Mouse (Mus musculus): ENCODE measurements around the gene Tln2.

The Tln2 gene

GRCm38 (mm10) chr9:67218001-67218400 lies 341.5 kb downstream of the Tln2 start:
- in situ Hi-C loops (cut with MboI; ENCODE audit: low sequenced_read_pairs) = no loop called here

DNA sequence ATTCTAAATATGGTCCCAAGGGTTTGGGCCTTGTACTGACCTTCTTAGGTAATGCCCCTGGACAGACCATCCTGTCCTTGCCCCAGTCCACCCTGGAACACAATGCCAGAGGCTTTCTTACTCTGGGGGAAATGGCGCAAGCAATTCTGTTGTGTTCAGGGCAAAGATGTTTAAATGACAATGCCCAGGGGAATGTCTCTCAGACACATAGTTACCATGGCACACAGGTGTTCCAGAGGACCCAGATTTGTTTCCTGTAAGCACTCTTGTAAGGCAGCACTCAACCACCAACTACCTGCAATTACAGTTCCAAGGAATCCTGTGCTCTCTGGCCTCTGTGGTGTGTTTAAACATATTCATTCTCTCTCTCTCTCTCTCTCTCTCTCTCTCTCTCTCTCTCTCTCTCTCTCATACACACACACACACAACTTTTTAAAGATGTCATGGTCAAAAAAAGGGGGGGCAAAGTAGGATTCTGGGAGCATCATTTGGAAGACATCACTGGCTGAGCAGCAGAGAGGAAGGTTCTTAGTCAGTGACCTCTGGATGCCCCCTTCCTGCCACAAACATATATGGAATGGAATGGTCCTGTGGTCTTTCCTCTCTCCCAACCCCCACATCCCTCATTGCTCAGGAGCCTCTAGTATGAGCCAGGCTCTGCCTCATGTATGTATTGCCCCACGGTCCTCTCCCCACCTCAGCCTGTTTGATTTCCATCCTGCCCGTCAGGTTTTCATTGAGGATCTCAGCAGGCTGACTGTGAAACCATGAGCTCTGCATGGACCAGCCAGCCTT lies 345.1 kb downstream of the Tln2 start:
- in situ Hi-C loops (cut with MboI; ENCODE audit: low sequenced_read_pairs) = no loop called here

GRCm38 (mm10) chr9:67213275-67213674 lies 346.2 kb downstream of the Tln2 start:
- in situ Hi-C loops (cut with MboI; ENCODE audit: low sequenced_read_pairs) = no loop called here

- in situ Hi-C loops (cut with MboI; ENCODE audit: low sequenced_read_pairs) = no loop called here
Observed at GRCm38 (mm10) chr9:67211220-67211619, 348.3 kb downstream of the Tln2 start.

- in situ Hi-C loops (cut with MboI; ENCODE audit: low sequenced_read_pairs) = no loop called here
Observed at GRCm38 (mm10) chr9:67209451-67209850, 350.1 kb downstream of the Tln2 start.

DNA sequence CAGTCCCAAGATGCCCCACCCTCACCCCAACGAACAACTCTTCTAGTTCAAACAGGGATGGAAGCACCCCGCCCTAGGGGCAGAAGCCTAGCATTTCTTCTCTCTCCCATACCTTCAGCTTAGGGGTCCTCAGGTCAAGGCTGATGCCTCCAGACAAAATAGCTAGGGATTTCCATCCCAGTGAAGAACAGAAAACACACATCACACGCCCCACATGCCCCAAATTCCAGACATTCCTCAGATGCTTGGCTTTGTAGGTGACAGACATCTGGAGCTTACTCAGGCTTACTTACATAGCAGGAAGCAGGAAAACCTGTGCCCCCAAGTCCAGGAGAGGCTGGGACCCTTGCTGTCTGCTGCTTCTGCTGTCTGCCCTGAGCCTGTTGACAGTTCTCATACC lies 351.1 kb downstream of the Tln2 start:
- in situ Hi-C loops (cut with MboI; ENCODE audit: low sequenced_read_pairs) = no loop called here

- in situ Hi-C loops (cut with MboI; ENCODE audit: low sequenced_read_pairs) = no loop called here
Observed at GRCm38 (mm10) chr9:67205175-67205574, 354.3 kb downstream of the Tln2 start.

DNA sequence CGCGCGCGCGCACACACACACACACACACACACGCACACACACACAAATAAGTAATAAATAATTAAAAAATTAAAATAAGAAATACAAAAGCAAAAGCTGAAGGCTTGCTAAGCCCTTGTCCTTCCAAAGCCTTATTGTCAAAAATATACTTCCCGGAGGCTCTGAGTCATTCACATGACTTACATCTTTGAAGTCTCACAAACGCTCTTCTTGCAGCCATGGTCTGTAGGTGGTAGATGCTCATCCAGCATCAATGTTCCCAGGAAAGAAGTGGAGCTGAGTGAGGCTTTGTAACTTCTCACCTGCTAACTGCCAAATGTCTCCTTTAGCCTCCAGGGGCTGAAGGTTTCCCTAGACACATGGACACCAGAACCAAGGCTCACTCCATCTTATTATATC lies 362.9 kb downstream of the Tln2 start:
- in situ Hi-C loops (cut with MboI; ENCODE audit: low sequenced_read_pairs) = no loop called here

- in situ Hi-C loops (cut with MboI; ENCODE audit: low sequenced_read_pairs) = no loop called here
Observed at GRCm38 (mm10) chr9:67195306-67195705, 364.2 kb downstream of the Tln2 start.

GRCm38 (mm10) chr9:67191488-67192331 lies 367.8 kb downstream of the Tln2 start:
- in situ Hi-C loops (cut with MboI; ENCODE audit: low sequenced_read_pairs) = no loop called here

DNA sequence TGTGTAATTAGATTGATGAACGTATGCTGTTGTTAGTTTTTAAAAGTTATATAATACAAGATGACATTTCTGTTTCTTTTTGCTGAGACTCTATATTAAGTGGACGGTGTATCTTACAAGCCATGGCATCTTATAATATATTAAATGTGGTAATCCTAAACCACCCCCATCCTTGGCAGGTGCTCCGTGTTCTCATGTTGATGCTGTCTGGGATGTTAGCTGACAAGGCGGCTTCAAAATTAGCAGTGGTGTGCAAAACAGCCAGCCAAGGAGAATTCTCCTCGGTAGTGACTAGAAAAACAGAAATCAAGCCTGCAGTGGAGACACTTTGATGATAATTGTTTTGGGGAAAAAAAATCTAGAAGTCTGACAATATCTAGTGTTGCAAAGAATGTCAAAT lies 371.8 kb downstream of the Tln2 start:
- in situ Hi-C loops (cut with MboI; ENCODE audit: low sequenced_read_pairs) = no loop called here

DNA sequence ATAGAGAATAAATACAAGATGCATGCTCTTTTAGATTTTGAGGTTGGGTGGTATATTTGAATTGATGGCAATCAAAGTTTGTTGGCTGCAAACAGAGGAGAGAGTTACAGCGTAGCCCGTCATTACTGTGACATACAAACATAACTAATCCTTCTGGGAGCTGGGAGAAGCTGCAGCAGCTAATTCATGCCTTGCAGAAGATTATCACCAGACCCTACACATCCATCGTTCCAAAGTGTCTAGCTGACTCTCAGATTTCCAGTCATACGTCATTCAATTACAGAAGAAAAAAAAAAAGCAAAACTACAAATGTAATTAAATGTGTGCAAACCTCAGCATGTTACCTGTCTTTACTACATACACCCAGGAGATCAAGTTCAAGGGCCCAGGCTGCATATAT lies 372.3 kb downstream of the Tln2 start:
- in situ Hi-C loops (cut with MboI; ENCODE audit: low sequenced_read_pairs) = no loop called here

- in situ Hi-C loops (cut with MboI; ENCODE audit: low sequenced_read_pairs) = no loop called here
Observed at GRCm38 (mm10) chr9:67184556-67184955, 374.9 kb downstream of the Tln2 start.

DNA sequence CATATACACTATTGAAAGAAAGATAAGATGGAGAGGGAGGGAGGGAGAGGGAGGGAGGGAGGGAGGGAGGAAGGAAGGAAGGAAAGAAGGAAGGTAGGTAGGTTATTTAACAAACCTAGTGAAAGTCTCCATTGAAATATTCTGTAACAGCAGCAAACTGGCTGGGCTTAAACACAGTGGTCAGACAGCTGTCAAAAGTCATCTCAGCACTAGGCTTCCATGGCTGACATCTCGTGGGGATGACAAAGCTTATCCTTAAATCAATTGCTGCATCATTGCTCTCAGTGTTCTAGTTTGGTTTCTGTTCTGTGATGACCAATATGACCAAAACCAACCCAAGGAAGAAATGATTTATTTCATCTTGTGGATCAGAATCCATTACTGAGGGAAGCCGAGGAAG lies 376.0 kb downstream of the Tln2 start:
- in situ Hi-C loops (cut with MboI; ENCODE audit: low sequenced_read_pairs) = no loop called here

DNA sequence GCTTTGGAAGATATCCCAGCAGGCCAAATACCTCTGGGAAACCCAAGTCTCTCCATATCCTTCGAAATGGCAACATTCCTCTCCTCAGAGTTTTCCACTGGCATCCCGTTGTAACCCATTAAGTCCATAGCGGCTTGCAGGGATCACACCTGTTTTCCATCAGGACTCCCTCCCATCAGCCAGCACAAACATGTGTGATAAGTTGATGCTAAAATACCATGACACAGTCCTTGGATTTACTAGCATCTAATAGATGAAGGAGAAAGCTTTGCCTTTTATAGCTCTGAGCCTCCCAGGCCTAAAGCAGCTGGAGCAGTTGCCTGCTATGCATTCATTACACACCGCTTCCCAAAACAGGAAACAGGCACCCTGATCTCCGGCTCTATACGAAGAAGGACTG lies 377.5 kb downstream of the Tln2 start:
- in situ Hi-C loops (cut with MboI; ENCODE audit: low sequenced_read_pairs) = no loop called here

DNA sequence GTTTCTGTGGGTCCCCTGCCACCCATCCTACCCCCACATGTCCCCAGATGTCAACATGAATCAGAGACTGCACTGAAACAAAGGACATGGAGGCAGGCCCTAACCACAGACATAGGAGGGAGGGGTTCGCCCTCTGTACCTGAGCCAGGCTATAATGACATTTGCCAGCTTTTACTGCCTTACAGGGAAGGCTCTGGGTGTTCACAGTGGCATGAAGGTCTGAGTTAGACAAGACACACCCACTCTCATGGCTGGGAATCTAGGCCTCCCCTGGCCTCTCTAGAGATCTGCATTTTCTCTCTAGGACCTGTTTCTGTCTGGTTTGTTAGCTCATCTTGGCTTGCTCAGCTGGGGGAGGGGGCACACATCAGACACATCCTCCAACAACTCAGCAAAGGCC lies 380.8 kb downstream of the Tln2 start:
- in situ Hi-C loops (cut with MboI; ENCODE audit: low sequenced_read_pairs) = no loop called here

DNA sequence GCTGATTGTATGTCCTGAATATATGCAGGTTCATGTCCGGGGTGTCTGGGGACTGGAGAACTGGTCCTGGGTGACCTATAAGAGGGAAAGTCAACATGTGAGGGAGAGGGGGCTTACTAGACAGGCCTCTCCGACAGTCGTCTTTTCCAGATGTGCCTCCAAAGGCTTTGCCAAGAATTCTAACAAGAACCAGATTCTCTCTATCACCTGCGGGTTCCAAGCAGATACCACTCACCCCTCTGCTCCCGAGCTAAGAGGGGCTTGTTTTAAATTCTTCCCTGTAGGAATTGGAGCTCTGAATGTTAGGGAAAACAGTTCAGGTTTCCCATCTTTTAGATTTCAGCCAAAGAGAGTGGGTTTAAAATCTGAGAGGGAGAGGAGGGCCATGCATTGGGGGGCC lies 381.3 kb downstream of the Tln2 start:
- in situ Hi-C loops (cut with MboI; ENCODE audit: low sequenced_read_pairs) = no loop called here

DNA sequence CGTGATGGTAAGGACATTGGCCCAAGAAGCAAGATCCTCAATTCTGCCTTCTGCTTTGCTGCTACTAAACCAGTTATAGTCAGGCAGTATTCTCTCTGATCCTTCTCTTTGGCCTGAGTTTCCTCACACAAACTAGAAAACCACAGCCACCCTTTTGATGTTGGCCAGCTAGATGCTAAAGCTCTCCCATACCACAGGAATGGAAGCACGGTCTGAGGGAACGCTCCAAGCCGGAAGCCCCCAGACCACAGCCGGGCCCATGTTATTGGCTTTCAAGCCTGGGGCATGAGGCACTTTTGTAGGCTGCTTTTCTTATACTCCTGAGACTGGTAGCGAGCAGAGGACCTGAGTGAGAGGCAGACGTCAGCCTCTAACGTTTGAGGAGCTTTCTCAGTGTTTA lies 383.4 kb downstream of the Tln2 start:
- in situ Hi-C loops (cut with MboI; ENCODE audit: low sequenced_read_pairs) = no loop called here

- in situ Hi-C loops (cut with MboI; ENCODE audit: low sequenced_read_pairs) = no loop called here
Observed at GRCm38 (mm10) chr9:67173816-67174215, 385.7 kb downstream of the Tln2 start.

DNA sequence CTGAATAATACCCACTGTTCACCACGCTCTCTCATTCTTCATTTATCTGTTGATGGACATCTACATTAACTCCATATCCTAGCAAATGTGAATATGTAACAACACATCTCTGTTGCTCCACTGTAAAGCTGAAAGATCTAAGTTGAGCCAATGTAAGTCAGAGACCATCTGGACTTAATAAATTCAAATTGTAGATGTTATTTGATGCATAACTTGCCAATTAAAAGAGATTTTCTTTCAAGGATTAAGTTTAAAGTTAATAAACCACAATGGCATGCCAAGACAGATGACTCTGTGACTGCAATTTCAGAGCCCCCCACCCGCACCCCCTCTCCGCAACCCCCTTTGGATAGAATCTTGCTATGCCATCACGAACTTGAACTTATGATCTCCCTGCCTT lies 386.3 kb downstream of the Tln2 start:
- in situ Hi-C loops (cut with MboI; ENCODE audit: low sequenced_read_pairs) = no loop called here

DNA sequence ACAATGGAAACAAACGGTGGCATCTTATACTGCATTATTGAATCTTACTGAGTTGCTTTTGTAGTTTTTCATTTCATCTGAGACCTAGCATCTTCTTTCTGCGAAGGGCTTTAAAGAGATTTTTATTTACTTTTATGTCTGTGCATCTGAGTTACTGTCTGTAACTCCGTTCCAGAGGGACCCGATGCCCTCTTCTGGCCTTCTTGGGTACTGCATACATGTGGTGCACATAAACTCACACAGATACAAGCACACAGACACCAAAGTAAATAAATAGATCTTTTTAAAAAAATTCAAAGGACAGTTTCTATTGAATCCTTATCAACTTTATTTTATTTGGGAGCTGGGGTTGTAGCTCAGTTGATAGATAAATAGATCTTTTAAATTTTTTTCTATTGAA lies 388.1 kb downstream of the Tln2 start:
- in situ Hi-C loops (cut with MboI; ENCODE audit: low sequenced_read_pairs) = no loop called here

- in situ Hi-C loops (cut with MboI; ENCODE audit: low sequenced_read_pairs) = no loop called here
Observed at GRCm38 (mm10) chr9:67170759-67171158, 388.7 kb downstream of the Tln2 start.
